Mouse (Mus musculus) right cerebral cortex, postnatal 10 days (tissue): ENCODE results near the gene Alg10b.
"Not testable (repeated sequence)": the region's sequence is repeated elsewhere in the genome, so short reads cannot be mapped to it uniquely, and the experiment has no call there.

ENCODE experiments used
- DNase-seq, 2 experiments: peaks; one replicate each; pipeline ENCODE4 v3.0.0; 2021; ENCODE audit warnings: low spot score in 2 of 2

Gene Alg10b

DNA sequence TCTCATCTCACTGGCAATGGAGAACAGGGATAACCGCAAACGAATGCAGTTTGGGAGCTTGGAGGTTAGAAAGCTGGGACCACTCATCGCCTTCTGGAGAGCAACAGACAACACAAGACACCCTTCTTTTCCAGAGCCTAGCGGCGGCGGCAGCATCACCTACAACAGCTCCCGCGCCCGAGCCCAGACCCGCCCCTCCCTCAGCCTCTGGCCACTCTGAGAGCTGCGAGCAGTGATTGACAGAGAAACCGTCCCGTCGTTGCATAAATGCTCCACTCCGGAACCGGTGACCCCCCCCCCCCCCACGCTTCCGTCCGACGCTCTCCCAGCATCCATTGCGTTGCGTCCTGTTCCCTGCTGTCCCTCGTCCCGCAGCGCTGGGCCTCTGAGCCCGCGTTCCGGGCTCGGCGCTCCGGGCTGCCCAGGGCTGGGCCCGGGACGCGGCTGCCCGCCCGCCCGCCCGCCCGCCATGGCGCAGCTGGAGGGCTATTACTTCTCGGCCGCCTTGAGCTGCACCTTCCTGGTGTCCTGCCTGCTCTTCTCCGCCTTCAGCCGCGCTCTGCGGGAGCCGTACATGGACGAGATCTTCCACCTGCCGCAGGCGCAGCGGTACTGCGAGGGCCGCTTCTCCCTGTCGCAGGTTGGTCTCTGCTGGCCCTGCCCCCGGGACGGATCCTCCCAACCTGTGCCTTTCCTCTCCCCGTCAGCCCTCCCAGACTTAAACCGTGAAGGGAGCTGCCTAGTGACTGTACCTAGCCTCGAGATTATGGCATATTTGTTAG is at the start of gene Alg10b:
Alg10b (plus strand) TSS at position 343 of the 782 bp plus-strand sequence.
- peak; percentile 91 to 92 for DNase-seq

DNA sequence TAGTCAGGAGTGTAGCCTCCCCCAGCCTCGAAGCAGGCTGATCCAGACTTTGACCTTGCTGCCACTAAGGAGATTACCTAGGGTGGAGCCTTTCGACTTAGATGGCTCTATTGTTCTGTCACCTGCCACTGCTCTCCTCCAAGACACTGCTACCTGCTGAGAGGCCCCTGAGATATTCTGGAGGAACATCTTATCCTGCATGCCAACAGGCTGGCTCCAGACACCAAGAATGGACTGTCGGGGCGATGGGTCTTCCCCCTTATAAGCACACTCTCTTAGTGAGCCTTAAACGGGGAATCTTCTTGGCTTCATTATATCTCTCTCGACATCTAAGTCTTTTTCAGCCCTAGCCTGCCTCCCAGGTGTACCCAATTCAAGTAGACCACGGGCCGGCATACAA is 41.0 kb upstream of the Alg10b start:
- not testable (repeated sequence) for DNase-seq

DNA sequence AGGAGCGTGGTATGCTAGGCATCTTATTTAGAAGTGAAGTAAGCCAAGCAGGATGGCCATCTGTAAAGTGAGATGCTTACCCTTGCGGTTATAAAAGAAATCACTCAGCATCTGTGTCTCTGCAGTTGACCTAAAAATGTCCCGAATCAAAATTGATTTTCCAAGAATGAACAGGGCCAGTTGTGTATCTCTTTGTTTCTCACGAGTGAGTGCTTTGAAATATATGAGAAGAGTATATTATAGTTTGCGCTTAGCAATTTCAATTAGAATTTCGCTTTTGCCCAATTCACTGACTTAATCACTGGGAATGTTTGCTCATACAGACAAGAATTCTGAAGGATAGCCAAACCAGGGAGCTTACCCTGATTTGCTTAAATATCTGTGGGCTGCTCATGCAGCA is 40.6 kb upstream of the Alg10b start:
- no peak for DNase-seq

DNA sequence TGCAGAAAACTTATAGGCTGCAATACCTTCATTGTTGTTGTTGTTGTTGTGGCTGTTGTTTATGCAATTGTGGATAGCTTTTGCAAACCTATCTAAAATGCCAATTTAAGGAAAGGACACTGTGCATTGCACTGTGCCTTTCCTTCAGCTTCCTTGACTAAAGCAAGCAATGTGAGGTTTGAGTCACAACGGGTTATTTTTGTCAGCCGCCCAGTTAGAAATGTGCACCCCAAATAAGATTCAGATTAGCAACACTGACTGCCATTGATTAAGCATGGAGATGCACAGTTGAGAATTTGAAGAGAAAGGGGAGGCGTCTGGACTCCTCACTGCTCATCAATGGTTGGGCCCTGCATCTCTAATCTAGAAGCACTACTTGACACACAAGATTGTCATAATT is 39.4 kb upstream of the Alg10b start:
- DNase-seq = no peak

DNA sequence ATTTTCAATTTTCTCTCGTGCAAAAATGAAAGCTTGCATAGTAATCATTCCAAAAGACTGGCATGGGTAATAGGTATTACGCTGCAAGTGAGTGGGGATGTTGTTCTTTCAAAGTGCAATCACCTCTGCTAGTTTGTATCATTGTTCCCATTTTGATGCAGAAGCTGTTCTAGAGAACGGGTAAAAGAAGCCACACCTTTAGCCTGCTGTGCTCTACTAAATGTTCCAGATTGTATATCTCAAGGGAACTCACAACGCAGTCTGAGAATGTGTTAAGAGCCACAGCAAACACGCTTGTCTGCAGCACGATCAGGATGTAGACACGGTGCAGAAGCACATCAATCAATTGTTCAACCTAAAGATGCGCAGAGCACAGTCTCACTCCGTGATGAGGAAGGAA is 34.6 kb upstream of the Alg10b start:
- DNase-seq = no peak

DNA sequence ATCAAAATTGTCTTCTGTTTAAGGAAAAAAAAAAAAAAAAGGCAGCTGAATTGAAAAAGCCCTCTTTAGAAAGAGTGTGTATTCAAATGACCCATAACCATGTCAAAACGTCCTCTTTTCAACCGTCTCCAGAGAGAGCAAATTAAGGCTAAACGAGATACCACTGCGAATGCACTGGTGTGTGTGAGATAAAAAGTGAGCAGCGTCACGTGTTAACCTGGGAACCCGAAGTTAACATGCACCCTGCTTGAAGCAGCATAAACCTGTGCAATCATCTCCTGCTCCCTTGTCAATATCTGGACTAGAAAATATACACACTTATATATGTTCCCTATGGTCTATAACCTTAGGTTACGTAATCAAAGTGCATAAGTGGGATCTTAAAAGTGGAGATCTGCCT is 10.2 kb upstream of the Alg10b start:
- no peak for DNase-seq

DNA sequence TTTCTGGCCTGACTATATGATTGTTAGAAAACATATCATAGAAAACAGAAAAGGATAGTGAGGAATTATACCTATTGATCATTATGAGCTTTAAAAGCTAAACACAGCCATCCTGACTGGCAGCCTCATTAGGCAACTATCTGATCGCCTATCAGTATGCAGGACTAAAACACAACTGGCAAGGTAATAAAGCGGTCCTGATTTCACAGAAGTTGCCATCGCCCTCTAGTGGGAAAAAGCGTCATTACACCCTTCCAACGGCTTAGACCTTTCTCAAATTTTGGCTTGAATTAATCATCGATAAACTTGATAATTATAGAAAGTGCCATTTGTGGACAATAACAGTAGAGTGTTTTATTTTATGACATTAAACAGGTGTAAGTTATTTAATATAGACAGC is 9.2 kb upstream of the Alg10b start:
- peak; percentile 62 to 81 for DNase-seq

DNA sequence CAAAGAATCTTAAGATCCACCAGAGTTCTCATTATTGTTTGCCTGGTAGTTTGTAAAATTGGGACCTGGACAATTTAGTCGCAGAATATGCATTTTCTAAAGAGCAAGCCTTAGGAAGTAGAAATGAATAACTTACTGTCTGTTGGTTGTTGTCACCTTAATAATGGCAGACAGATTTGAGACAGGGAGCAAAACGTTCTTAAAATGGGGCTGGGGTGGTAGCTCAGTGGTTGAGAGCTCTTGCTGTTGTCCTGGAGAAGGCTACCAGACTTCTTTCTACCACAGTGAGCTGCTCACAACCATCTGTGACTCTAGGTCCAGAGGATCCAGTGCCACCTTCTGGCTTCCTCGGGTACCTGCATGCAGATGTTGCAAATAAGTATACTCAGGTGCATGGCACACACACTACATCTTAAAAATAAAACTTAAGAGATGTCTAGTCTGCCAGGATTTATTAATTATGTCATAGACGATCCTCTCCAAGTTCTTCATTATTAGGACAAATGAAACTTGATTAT is 1.0 kb downstream of the Alg10b start:
- DNase-seq = peak; percentile 44 to 54

DNA sequence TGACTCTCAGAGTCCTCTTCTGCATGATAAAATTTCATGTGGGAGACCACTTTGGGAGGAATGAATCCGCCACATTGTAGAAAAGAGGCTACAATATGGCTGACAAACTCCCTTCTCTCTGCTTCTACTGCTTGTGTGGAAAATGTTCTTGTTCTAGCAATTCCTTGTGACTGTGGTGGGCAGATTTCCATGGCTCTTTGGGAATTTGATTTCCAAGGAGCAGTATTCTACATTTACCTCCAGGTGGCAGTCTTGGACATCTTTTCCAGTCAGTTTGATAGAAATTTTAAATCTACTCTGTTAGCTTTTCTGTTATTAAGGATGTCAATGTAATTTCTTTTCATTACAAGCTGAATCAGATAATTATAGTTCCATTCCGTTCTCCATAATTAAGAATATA is 13.5 kb downstream of the Alg10b start:
- peak; percentile 52 to 54 for DNase-seq

DNA sequence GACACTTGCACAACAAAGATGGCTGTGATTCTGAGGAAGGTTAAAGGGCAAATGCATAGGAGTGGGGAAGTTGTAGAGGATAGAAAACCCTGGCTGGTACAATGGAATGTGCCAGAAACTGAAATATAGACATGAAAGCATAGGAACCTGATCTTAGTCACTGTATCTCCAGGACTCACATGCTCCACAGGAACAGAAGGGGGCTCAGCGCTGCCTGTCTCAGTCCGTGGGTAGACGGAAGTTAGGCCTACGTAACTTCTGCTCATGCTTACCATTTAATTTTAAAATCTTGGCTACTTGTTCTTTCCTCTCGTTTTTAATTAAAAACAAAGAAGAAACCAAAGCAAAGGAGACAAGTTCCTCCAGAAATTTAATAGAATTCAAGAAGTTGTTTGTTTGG is 20.0 kb downstream of the Alg10b start:
- peak; percentile 39 to 68 for DNase-seq

DNA sequence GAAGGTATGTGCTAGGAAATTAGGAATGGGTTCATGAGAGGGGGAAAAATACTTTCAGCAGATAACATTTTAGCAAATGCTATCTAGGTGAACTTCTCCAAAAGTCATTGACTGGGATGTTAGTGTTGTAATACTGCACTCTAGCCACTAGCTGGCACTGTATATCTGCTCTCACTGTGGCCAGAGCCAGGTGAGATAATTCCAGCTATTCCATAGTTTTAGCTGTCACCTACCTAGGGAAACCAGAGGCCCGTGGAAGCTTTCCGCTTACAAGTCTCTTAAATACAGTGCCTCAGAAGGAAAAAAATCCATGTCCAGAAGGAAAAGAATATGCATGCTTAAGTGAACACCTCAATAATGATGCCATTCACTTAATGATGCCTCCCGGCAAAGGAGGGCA is 25.6 kb downstream of the Alg10b start:
- peak in 1 of 2 experiments; percentile 35 for DNase-seq

DNA sequence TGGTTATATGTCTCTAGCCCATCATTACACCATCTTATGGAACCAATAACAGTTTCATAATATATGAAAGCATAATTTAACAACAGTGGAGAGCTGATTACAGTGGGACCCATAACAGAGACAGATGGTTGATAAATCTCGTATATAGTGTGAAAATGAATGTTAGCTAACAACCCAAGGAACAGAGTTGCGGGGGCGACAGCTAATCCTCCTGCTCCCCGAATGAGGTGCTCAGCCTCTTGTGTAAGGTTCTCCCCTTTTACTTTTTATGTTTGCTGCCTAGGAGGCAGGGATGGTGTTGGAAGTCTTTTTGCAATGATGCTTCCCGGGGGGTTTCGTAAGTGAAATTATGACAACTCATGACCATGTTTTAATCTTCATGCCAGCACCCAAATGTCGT is 58.8 kb downstream of the Alg10b start:
- peak; percentile 21 to 29 for DNase-seq
